Mouse (Mus musculus) midbrain, embryonic 11.5 days (tissue): ENCODE results near the gene Mrps36. TPM values are rescaled to one million over a fixed set of nuclear protein-coding genes. Genes with fewer than 3 reads are reported as not detected.
A peak's percentile ranks its signal among the peaks of the same experiment; 100 is the strongest.

Experiments
- ATAC-seq: fragments of 200-750 bp; cut with Nextera tagmentation; 2 replicates; pipeline ENCODE4 v1.8.0; 2017; ENCODE audit warnings: moderate TSS enrichment, moderate library complexity; ENCODE audit not compliant: low FRiP score
- DNase-seq: peaks from one replicate; pipeline ENCODE4 v3.0.0; 2015; ENCODE audit warnings: low spot score; ENCODE audit errors: missing footprints
- H3K27ac ChIP-seq: fragments of 300-500 bp; sonication (generic); 2 replicates; pipeline ENCODE4 v1.5.1; 2014; ENCODE audit warnings: low read depth, low read length
- H3K27me3 ChIP-seq: fragments of 300-500 bp; sonication (generic); 2 replicates; pipeline ENCODE4 v1.6.1; 2014; ENCODE audit warnings: mild to moderate bottlenecking, low read length, moderate library complexity, mixed read lengths; ENCODE audit not compliant: control insufficient read depth, insufficient read depth
- H3K36me3 ChIP-seq: fragments of 300-500 bp; sonication (generic); 2 replicates; pipeline ENCODE4 v1.6.1; 2014; ENCODE audit warnings: mild to moderate bottlenecking, low read length, moderate library complexity, mixed read lengths; ENCODE audit not compliant: control insufficient read depth, insufficient read depth
- H3K4me1 ChIP-seq: fragments of 300-500 bp; sonication (generic); 2 replicates; pipeline ENCODE4 v1.6.1; 2014; ENCODE audit warnings: low read length; ENCODE audit not compliant: control insufficient read depth, insufficient read depth
- H3K4me2 ChIP-seq: fragments of 300-500 bp; sonication (generic); 2 replicates; pipeline ENCODE4 v1.6.1; 2014; ENCODE audit warnings: mild to moderate bottlenecking, moderate library complexity
- H3K4me3 ChIP-seq: fragments of 300-500 bp; sonication (generic); 2 replicates; pipeline ENCODE4 v1.5.1; 2014; ENCODE audit warnings: low read depth, low read length
- H3K9ac ChIP-seq: fragments of 300-500 bp; sonication (generic); 2 replicates; pipeline ENCODE4 v1.6.1; 2014; ENCODE audit warnings: low read length
- H3K9me3 ChIP-seq: fragments of 300-500 bp; sonication (generic); 2 replicates; pipeline ENCODE4 v1.6.1; 2016; ENCODE audit warnings: low read length; ENCODE audit not compliant: control insufficient read depth
- WGBS: fragments of 180-500 bp; shearing (Covaris S2); extraction: QIAGEN DNeasy Blood & Tissue Kit; methylation state at CpG from one replicate; pipeline ENCODE4 v1.1.7; 2014; 5-methylcytosine and 5-hydroxymethylcytosine counted together
- polyA plus RNA-seq: library from polyadenylated mRNA; unstranded; fragments of >200 nt; fragmentation: Nextera tagmentation; extraction: Ambion mirVana; gene quantifications from 2 replicates; pipeline ENCODE4 v1.2.1, GENCODE M21; 2014

Mrps36 gene
- polyA plus RNA-seq, 1 experiment from 2014 or later, result 153 TPM

DNA sequence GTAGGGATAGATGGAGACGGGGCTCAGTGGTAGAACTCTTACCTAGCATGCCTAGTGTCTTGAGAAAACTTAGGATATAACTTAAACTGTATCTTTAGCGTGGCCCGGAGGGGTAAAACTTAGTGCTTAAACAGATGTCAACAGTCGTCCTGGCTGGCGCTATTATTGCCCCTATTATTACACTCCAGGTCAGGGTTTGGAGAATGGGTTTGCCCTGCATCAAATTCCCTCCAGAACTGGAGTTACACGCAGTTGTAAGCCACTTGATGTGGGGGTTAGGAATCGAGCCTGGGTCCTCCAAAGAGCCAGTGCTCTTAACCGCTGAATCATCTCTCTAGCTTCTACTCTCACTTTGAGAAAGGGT lies 31.6 kb upstream of the Mrps36 start:
- Histone ChIP-seq H3K4me2 (peak overlapping the region; percentile 71), H3K9ac (peak overlapping the region; percentile 78), H3K4me1 (peaks cover 11% of the 10 kb centered on the region), H3K4me3 (peak overlapping the region; percentile 88), H3K9me3 (no peaks in the 10 kb centered on the region), H3K36me3 (peaks cover 7% of the 10 kb centered on the region), H3K27me3 (no peaks in the 10 kb centered on the region), H3K27ac (peak overlapping the region; percentile 36; the same call in 1 of the 2 replicates)
- WGBS, result 18% methylated on average over 8 of the region's 8 CpGs
- DNase-seq (no peak), ATAC-seq (no peak)

DNA sequence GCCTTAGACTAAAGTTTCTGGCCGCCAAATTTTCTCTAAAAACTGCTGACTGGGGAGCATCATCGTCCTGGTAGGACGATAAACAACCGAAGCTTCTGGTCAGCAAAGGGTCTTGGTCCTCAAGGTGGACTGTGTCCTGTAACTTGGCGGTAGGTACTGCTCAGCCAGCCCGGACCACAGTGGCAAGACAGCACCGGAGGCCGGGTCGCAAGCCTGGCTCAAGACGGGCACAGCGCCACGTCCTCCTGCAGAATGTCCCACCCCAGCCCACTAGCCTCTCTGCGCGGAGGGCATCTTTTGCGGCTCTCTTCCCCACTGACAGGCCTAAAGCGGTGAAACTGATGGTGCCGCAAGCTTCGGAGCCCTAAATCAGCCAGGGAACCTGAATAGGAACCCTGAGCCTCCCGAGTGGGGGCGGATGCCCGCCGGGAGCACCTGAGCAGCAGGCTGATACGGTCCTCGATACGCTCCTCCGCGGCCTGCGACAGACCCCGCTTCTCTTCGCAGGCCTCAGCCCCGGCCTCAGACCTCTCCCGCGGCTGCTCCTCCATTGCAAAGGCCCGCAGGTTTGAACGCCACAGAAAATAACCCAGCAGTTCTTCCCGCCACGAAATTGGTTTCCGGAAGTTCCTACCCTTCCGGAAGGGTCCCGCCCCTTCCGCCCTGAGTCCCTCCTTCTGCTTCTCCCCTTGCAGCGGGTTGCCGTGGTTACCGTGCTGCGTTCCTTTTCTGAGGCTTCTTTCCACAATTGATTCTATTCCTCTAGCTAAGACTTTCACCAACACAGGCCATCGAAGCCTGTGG lies 31.0 kb upstream of the Mrps36 start, which contains the start of gene Cenph:
TSS of gene Cenph (minus strand) at position 648 of the 804 bp plus-strand sequence.
- under 1% methylated on average over 46 of the region's 46 CpGs for WGBS
- DNase-seq (peak; percentile 97), ATAC-seq (peak; percentile 97)
- no peaks in the 10 kb centered on the region for H3K27me3 ChIP-seq
- peak within 1 kb of the TSS; percentile 36; the same call in 1 of the 2 replicates for H3K27ac ChIP-seq
- peak within 1 kb of the TSS; percentile 78 for H3K9ac ChIP-seq
- peaks cover 6% of the 10 kb centered on the region for H3K36me3 ChIP-seq
- H3K4me1 ChIP-seq, result peaks cover 11% of the 10 kb centered on the region
- no peaks in the 10 kb centered on the region for H3K9me3 ChIP-seq
- peak within 1 kb of the TSS; percentile 88 for H3K4me3 ChIP-seq
- H3K4me2 ChIP-seq, result peak within 1 kb of the TSS; percentile 71

DNA sequence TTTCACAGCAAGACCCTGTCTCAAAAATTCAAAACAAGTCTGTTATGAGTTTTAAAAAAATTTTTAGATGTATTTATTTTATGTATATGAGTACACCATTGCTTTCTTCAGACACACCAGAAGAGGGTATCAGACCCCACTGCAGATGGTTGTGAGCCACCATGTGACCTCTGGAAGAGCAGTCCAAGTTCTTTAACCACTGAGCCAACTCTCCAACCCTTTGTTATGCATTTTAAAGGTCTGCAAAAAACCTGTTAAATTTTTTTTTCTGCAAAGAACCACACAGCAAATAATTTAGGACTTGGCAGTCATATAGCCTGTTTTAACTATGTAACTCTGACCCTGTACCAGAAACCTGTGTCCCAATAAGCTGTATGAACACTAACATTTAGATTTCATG lies 30.2 kb upstream of the Mrps36 start:
- H3K9ac ChIP-seq, result peak overlapping the region; percentile 78
- ATAC-seq (no peak), DNase-seq (no peak)
- H3K27ac ChIP-seq, result no peak overlapping the region
- H3K4me2 ChIP-seq, result peak overlapping the region; percentile 71
- peak overlapping the region; percentile 88 for H3K4me3 ChIP-seq
- H3K4me1 ChIP-seq, result peaks cover 11% of the 10 kb centered on the region
- H3K36me3 ChIP-seq, result peaks cover 5% of the 10 kb centered on the region; the same call in 1 of the 2 replicates
- no peaks in the 10 kb centered on the region for H3K27me3 ChIP-seq
- no peaks in the 10 kb centered on the region for H3K9me3 ChIP-seq

DNA sequence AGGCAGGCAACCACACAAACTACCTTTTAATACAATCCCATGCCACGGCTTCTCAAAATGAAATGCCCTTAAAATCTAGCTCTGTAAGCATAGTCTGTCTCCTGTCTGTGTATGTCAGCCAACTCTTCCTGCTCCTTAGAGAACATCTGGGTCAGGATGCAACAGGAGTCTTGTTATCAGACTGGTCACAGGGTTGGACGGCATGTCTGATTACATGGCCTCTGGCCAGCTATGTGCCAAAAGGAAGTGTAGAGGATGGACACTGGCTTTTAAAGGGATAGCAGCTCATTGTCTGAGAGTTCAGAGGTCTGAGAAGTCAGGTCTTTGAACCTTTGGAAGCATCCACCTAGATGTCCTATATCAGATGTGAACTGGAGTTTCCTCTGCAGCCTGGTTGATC lies 10.9 kb upstream of the Mrps36 start:
- peaks cover 10% of the 10 kb centered on the region for H3K36me3 ChIP-seq
- H3K4me3 ChIP-seq, result no peak overlapping the region
- no peaks in the 10 kb centered on the region for H3K27me3 ChIP-seq
- H3K9ac ChIP-seq, result no peak overlapping the region
- no peak overlapping the region for H3K27ac ChIP-seq
- no peak overlapping the region for H3K4me2 ChIP-seq
- no peak for DNase-seq
- ATAC-seq, result no peak
- no peaks in the 10 kb centered on the region for H3K4me1 ChIP-seq
- no peaks in the 10 kb centered on the region for H3K9me3 ChIP-seq
- 88% methylated on average over 2 of the region's 2 CpGs for WGBS

DNA sequence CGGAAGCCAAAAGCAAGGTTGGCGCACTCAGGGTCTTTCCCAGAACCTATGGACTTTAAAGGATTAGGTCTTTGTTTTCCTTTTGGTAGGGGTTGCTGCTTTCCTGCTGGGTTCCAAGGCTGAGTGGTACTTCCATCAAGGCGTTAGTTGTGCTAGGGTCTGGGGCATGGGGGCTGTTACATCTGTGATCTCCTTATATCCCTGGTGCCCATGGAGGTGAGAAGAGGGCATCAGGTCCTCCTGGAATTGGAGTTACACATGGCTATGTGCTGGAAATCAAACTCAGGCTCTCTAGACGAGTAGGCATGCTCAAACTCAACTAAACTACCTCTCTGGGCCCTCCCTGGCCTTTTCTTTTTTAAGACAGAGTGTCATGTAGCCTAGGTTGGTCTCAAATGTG lies 9.7 kb upstream of the Mrps36 start:
- Histone ChIP-seq H3K9me3 (no peaks in the 10 kb centered on the region), H3K4me2 (no peak overlapping the region), H3K4me1 (no peaks in the 10 kb centered on the region), H3K27me3 (no peaks in the 10 kb centered on the region), H3K4me3 (no peak overlapping the region), H3K36me3 (no peaks in the 10 kb centered on the region), H3K9ac (no peak overlapping the region), H3K27ac (no peak overlapping the region)
- 78% methylated on average over 4 of the region's 4 CpGs for WGBS
- DNase-seq (peak; percentile 72), ATAC-seq (no peak)

DNA sequence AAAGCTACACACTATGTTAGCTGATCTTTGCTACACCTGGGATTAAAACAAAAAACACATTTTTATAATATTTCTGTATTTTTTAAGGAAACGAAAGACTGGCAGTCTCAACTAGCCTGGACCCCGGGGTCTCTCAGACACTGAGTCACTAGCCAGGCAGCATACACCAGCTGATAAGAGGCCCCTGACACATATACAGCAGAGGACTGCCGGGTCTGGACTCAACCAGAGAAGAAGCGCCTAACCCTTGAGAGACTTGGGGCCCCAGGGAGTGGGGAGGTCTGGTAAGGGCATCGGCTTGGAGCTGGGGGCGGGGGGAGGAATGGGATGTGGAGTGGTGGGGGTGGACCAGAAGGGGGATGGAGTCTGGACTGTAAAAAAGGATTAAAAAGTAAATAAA lies 8.6 kb upstream of the Mrps36 start:
- no peak overlapping the region for H3K4me2 ChIP-seq
- no peaks in the 10 kb centered on the region for H3K27me3 ChIP-seq
- H3K36me3 ChIP-seq, result no peaks in the 10 kb centered on the region
- H3K9me3 ChIP-seq, result no peaks in the 10 kb centered on the region
- 80% methylated on average over 6 of the region's 6 CpGs for WGBS
- H3K4me3 ChIP-seq, result no peak overlapping the region
- no peak overlapping the region for H3K27ac ChIP-seq
- no peak overlapping the region for H3K9ac ChIP-seq
- DNase-seq, result no peak
- no peak for ATAC-seq
- no peaks in the 10 kb centered on the region for H3K4me1 ChIP-seq

DNA sequence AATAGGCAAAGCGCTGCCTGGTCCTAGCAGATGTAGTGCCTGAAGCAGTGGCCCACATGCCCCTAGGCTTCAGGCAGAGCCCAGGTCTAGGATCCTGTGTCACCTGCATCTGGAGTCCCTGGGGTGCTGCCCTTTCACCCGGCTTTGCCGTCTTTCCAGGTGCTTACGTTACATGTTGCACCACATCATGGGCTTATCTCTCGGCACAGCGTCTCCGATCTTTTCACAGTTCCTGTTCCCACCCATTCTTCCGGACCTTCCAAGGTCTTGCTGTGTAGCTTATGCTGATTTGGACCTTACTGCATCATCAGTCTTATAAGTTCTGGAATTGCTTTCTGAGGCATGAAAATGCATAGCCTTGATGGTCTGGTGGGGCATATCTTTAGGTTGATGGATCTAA lies 8.1 kb upstream of the Mrps36 start:
- no peak overlapping the region for H3K9ac ChIP-seq
- DNase-seq, result no peak
- H3K9me3 ChIP-seq, result no peaks in the 10 kb centered on the region
- H3K27me3 ChIP-seq, result no peaks in the 10 kb centered on the region
- no peak overlapping the region for H3K27ac ChIP-seq
- H3K4me3 ChIP-seq, result no peak overlapping the region
- no peak overlapping the region for H3K4me2 ChIP-seq
- 94% methylated on average over 8 of the region's 8 CpGs for WGBS
- no peak for ATAC-seq
- no peaks in the 10 kb centered on the region for H3K4me1 ChIP-seq
- no peaks in the 10 kb centered on the region for H3K36me3 ChIP-seq

DNA sequence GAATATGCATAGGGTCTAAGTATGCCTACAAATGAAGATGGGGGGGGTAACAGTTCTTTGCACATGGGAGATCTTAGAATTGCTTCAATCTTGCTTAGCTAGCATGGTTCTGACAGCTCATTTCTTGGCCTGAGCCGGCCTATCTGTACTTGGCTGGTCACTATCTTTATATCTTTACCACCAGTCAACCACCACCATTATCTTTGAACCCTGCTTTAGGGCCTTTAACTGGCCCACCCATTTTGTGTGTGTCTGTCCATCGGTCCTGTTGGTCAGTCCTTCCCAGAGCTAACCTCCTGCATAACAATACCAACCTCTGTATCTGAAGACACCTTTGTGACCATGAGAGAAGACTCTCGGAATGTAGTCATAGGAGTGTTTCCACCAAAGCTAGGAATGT lies 6.9 kb upstream of the Mrps36 start:
- H3K36me3 ChIP-seq, result no peaks in the 10 kb centered on the region
- no peaks in the 10 kb centered on the region for H3K4me1 ChIP-seq
- no peaks in the 10 kb centered on the region for H3K27me3 ChIP-seq
- H3K4me3 ChIP-seq, result no peak overlapping the region
- no peak for ATAC-seq
- H3K27ac ChIP-seq, result no peak overlapping the region
- DNase-seq, result no peak
- 75% methylated on average over 3 of the region's 3 CpGs for WGBS
- H3K9me3 ChIP-seq, result no peaks in the 10 kb centered on the region
- no peak overlapping the region for H3K4me2 ChIP-seq
- no peak overlapping the region for H3K9ac ChIP-seq

DNA sequence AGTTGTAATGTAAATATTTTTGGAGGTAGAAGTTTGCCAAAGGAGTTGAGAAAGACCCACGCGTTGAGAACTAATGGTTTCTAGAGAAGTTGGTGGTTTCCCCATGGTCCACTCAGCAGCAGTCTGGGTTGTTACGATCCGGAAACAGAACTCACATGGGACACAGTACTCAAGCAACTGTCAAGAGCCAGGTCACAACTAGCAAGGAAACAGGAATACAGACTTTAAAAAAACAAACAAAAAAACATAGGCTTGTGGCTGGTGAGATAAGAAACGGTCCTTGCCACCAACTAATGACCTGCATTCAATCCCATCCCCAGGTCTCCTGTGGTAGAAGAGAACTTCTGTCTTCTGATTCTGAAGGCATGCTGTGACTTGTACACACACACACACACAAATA lies 6.3 kb upstream of the Mrps36 start:
- Histone ChIP-seq H3K9ac (no peak overlapping the region), H3K9me3 (no peaks in the 10 kb centered on the region), H3K4me3 (no peak overlapping the region), H3K4me2 (no peak overlapping the region), H3K36me3 (no peaks in the 10 kb centered on the region), H3K4me1 (no peaks in the 10 kb centered on the region), H3K27ac (no peak overlapping the region), H3K27me3 (no peaks in the 10 kb centered on the region)
- DNase-seq (no peak), ATAC-seq (no peak)
- 87% methylated on average over 5 of the region's 5 CpGs for WGBS
